1 mouse cellular context compared by ENCODE assay signal in genomic region chr11:43545873-43546475, GRCm38 (mm10).
TF ChIP-seq lines count a peak whose summit lies in the region.

No protein-coding gene starts in this region.

TF ChIP-seq in CH12.LX, 34 proteins besides CTCF, POLR2A, EP300 and RAD21 (continued from another document):
- TF ChIP-seq ZC3H11A (IDR thresholded peaks at IDR 0.05; ENCODE audit: low read depth, low read length) (no peak), CHD2 (IDR thresholded peaks at IDR 0.05; ENCODE audit: low read length) (0 out of 2 replicates have a peak, but pooled peaks have one; percentile 12), RCOR1 (conservative IDR thresholded peaks at IDR 0.05; ENCODE audit: low read depth, low read length) (no peak)
